Mouse (Mus musculus): Measurements from ENCODE around the gene Hoxc9.

Gene Hoxc9

DNA sequence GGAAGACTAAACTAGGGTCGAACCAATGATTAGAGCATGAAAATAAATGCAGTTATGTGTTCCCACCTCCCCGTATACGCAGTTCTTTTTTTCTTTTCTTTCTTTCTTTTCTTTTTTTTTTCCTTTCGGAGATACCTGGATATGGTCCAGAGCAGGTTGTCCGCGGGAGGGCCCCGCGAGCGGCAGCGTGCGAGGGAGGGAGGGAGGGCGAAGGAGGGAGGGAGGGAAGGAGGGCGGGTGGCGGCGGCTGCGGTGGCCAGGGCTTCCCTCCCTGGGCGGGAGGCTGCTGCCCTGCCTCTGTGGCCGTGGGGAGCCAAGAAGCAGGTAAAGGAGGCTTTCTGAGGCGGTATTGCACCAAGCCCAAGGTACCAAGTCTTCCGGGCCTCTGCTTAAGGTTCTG lies at the start of gene Hoxc9:
Gene Hoxc9, plus strand, starts transcription at position 269 of the 400 bp plus-strand sequence.
- DNase-seq = no peak

DNA sequence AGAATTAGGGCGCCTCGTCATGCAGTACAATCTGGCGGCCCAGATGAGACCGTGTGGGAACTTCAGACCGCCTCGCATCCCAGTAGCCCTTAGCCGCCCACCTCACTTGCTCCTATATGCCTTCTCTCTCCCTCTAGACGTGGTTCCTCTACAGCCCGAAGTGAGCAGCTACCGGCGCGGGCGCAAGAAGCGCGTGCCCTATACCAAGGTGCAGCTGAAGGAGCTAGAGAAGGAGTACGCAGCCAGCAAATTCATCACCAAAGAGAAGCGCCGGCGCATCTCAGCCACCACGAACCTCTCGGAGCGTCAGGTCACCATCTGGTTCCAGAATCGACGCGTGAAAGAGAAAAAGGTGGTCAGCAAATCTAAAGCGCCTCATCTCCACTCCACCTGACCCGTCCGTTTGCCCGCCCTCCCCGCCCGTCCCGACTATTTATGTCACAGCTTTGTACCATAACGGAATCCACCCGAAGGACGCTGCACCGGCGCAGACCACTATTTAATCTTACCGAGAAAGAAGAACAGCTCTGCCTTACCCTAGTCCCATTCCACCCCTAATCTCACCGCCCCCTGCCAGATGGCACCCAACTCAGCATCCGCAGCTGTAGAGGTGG lies 49.1 kb upstream of the Hoxc9 start:
- DNase-seq = no peak

DNA sequence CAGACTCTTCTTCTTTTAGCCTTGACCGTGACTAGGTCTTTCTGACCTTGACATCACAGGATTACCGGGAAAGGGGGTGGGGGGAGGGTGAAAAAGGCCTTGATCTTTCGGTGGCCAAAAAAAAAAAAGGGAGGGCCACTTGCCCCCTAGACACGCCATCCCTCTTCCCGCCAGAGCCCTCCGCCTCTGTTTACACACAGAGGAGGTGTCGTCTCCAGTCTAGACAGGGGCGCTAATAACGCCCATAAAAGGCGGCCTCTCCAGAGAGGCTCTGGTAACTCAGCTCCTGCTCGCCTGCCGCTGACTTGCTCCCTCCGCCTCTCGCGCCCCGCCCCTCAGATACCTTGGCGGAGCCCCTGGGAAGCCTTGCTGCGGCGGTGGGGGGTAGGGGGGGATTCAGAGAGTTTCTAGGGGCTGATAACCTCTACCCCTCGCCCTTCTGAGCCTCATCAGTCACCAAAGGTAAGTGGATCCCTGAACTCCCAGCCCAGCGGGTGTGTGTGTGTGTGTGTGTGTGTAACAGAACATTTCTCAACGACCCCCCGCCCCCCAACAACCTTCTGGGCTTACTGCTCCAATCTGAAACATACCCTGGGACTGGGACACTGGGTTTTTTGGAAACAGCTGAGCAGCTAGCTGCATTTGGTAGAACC lies 44.4 kb upstream of the Hoxc9 start:
- DNase-seq = no peak

DNA sequence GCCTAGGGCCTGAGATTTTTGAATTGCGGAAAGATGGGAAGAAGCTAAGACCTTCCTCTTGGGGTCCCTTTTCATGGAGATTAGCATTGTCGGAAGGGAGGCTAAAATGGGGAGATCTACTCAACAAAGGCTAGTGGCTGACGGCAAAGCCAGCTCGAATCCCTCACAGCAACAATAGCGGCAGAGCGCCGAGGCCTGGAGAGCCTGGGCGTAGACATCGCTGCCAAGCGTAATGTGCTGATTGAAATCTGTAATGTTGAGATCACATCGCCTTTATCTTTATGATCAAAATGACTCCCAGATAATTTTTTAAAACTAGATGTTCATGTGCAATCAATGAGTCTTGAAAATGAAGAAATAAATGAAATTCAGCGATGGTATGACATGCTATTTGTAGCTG lies 41.8 kb upstream of the Hoxc9 start:
- DNase-seq = no peak

DNA sequence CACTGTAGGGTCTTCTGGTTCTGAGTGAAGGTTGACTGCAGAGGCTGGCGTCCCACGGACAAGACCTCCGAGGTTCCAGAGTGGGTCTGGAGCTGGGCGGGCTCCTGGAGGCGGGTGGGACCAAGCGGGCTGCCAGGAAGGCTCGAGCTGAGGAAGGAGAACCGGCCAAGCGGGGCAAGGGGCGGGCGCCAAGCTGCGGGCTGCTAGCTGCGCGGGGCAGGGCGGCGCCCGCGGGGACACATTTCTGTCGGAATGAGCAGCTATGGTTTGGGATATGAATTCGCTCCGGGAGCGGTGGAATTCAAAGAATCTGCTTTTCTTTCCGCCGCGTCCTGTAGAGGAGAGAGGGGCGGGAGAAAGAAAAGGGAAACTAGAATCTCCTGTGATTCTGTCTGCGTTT lies 41.3 kb upstream of the Hoxc9 start:
- DNase-seq = no peak

DNA sequence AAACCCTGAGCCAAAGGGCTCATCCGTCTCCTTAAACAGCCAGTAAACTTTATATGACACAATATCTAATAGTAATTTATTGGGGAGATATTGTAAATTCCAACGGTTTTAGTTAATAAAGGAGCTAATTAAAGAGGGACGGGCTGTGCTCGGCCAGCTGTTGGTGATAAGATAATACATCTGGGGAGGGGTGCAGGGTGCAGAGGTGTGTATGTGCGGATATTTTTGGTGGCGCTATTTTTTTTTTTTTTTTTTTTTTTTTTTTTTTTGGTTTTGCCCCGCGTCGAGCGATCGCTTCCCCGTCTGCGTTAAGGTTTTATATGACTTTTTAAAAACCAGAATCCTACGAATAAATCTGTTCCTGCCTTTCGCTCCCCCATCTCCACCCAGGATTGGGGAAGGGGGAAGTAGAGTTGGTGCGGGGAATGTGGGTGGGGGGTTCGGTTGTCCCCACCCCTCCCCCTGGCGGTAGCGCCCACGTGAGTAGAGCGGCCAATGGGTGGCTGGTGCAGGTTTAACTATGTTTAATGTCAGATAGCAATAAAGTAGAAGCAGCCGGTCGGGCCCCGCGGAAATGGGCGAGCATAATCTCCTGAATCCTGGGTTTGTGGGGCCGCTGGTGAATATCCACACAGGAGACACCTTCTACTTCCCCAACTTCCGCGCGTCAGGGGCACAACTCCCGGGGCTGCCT lies 39.8 kb upstream of the Hoxc9 start, which contains the start of gene Hoxc12:
Gene Hoxc12, plus strand, starts transcription at position 479 of the 694 bp plus-strand sequence.
- no peak for DNase-seq

DNA sequence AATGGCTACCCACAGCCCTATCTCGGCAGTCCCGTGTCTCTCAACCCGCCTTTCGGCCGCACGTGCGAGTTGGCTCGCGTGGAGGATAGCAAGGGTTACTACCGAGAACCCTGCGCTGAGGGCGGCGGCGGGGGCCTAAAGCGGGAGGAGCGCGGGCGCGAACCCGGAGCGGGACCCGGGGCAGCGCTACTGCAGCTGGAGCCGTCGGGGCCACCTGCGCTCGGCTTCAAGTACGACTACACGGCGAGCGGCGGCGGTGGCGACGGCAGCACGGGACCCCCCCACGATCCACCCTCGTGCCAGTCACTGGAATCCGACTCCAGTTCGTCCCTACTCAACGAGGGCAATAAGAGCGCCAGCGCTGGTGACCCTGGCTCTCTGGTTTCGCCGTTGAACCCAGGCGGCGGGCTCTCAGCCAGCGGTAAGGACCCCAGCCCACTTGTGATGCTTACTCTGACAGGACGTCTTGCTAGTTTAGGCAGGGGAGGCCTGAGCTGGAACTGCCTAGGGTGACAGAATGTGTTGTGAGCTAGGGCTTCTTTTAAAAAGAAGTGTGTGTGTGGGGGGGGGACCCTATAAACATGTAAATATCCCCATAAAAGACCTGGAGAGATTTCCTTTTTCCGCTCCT lies 39.1 kb upstream of the Hoxc9 start:
- DNase-seq = no peak

DNA sequence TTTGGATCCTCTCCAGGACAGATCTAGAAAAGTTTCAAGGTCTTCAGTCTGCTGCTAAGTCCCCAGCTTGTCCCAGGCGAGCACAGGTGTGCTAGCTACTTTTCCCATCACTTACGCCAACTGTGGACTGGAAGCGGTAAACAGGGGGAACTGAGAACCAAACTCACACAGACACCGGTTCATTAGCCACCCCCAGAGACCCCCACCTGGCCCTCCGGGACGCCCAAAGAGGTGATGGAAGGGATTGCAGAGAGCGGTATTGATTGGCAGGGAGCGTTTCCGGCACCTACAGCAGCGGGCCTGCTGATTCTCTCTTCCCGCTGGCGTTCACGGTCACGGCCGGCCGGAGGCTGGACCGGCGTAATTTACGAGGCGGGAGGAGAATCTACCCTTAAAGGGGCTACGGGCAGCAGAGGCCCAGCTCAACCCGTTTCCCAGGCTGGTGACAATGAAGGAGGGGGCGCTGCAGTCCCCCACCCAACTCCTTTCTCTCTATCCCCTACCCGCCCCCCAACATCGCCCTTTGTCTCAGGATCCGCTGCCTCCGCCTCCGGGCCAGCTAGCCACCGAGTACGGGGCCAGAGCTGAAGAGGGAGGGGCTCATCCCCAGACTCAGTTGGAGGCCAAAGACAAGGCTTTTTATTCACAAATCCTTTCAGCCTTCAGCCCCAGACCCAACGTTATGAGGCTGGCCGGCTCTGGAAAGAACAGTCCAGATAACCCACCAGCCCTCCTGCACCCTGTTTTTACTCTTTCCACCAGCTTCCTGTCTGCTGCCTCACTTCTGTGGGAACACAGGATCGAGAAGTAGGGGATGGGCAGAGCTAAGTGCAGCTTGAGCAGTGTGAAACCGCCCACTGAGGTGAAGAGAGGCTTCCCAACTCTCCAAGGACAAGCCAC lies 36.7 kb upstream of the Hoxc9 start:
- no peak for DNase-seq

DNA sequence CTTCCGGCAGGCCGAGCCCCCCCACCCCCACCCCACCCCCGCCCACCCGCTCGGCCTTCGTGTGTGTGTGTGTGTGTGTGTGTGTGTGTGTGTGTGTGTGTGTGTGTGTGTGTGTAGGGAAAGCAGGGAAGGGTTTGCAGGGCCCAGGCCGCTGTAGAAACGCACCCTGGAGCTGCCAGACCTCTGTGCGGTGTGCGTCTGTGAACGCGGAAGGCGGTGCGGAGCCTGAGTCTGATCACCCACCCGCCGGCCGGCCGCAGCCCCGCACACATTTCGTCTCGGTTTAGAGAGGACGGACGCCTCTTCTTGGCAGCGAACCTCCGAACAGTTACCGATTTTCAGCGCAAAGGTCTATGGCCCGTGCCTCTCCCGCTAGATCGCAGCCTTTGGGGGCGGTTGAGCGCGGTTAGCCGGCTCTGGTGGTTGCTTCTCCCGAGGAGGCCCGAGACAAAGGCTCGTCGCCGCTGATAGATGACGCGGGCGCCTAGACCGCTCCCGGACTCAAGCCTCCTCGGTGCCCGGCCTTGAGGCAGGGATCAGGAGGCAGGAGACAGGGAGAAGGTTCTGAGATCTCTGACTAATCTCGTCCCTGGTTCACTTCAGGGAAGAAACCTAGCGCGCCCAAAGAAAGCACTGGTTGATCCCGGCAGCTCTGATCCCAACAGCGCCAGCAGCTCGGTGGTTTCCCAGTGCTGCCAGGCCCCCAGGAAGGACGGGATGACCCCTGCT lies 33.3 kb upstream of the Hoxc9 start:
- DNase-seq = no peak

DNA sequence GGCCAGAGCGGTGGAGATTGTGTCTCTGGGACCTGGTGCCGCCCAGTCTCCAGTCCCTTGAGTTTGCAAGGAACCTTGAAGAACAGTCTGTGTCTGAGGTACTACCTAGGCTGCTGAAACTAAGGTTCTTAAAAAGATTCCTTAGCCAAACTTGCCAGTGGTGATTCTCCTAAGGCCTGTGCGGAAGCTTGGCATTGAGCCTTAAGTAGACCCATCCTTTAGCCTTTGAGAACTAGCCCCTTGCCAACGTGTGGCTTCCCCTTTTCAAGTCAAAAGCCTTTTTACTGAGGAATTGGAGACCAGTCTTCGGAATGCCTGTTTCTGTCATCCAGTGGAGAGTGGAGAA lies 32.8 kb upstream of the Hoxc9 start:
- no peak for DNase-seq

DNA sequence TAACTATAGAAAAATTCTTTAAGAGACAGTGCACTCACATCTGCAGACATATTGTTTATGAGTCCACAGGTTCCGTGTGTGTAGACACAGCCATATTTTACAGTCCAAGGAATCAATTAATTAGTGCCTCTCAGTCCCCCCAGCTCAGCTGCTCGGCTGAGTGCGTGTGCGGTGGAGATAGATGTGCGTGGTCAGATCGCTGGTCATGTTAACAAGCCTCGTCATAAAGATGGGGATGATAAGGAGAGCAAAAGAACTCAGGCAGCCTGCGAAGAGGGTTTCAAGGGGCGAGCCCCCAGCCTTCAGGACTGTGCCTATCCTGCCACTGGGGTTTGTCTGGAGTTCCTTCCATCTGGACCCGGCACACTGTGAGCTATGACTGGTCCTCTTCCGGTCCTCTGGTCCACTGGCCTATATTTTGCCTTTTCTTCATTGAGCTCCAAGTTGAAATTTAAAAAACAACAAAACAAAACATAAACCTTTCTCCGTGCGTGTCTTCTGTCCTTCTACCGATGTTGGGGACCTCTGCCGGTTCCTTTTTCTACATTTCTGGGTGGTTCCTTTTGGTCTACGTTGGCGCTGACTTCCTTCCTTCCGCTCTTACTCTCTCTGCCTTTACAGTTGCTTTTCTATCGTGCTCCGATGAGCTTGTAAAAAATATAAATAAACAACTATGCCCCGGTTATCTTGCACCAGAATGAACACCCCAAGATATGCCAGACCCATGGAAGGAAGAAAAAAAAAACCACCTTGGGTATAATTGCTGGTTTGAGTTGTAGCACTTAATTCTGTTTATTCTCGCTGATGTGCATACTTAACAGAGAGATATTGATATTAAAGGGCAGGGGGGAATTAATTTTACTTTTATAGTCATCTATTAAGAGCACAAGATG lies 30.8 kb upstream of the Hoxc9 start:
- no peak for DNase-seq

DNA sequence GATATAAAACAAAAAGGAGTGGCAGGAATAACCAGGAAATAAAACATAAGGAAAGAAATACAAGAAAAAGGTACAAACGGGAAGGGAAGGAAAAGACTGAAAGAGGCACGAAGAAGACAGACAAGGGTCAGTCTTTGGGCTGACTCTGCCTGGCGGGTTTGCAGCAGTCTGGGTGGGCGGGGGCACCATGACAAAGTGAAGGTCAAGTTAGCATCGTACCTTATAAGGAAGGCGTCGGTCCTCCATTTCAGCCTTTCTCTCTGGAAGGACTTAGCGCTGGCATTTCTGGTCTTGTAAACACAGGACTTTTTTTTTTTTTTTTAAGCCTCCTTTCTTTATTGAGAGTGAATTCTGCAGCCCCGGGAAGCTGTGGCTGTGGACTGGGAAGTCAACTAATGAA lies 29.0 kb upstream of the Hoxc9 start:
- DNase-seq = no peak

DNA sequence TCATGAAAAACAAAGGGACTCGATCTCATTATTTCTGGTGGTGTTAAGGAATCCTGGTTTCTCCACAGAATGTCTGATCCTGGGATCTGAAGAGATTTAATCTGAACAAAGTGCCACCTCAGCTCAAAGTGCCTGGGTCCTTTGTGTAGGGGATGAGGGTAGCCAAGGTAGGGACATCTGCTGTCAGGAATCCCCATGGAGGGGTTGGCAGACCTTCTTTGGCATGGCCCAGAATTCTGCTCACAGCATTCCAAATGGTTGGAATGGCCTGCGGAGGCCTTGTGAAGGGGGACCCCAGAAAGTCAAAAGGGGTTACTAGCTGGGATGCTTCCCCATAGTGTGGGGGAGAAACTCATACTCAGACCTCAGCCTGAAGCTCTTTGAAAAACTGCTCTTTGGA lies 27.4 kb upstream of the Hoxc9 start:
- no peak for DNase-seq

DNA sequence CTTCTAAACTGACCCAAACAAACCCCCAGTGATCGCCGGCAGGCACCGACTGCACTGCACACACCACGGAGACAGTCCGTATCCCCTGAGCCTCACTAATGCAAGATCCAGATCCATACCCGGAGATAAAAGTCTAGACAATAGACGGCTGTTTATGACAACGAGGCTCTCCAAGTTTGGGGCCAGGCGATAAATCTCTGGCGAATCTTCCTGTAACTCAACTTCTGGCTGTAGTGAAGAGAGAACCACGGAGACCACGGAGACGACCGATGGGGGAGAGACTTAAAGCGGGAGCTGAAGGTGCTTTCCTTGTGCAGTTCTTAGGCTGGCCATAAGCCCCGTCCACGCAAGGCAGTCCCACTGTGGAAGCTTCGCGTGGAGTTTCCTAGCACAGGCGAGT lies 26.5 kb upstream of the Hoxc9 start:
- DNase-seq = no peak

DNA sequence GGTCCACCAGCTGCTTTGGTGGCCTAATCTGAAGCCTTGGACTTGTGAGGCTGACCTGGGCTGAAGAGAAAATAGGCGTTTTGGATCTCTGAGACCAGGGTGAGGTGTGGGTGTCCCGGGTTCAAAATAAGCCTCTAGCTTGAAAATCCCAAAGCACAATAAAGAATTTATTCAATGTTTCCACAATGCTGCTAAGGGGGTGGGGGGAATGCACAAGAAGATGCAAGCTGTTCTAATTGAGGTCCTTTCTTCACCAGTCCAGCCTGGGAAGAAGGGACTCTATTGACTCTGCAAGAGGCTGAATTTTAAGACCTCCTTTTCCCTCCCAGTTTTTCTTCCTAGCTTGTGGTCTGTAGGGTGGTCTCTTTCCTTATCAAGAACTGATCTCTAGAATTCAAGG lies 25.4 kb upstream of the Hoxc9 start:
- DNase-seq = no peak

DNA sequence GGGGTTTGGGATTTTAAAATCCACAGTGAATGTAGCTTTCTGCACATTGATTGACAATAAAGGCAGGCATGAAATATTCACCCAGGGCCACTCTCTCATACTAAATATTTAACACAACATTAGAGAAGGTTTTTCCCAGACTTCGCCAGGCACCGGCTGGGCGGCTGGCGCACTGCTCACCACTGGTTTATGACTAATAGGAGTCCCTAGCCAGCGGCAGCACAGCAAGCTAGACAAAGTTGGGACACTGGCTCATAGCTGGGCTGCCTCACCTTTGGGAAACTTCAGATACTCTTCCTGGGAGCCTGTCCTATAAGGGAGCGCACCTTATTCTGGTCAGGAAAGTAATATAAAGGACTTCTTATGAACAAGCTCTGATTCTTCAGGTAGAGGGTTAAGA lies 22.7 kb upstream of the Hoxc9 start:
- DNase-seq = no peak

DNA sequence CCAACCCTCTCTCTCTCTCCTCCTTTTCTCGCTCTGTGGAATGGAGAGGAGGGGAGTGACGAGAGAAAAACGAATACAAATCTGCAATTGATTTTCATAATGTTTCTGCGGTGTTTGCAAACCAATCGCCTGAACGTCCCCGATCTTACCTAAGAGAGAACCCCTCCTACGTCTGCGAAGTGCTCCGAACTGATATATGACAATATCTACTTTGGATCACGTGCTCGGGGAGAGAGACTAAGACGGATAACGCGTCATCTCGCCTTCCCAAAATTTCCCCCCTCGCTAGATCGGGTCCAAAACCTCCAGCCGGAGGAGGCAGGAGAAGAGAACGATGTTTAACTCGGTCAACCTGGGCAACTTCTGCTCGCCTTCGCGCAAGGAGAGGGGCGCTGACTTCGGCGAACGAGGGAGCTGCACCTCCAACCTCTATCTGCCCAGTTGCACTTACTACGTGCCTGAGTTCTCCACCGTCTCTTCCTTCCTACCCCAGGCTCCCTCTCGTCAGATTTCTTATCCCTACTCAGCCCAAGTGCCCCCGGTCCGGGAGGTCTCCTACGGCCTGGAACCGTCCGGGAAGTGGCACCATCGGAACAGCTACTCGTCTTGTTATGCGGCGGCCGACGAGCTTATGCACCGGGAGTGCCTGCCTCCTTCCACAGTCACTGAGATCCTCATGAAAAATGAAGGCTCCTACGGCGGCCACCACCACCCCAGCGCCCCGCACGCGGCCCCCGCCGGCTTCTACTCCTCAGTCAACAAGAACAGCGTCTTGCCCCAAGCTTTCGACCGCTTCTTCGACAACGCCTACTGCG lies 21.8 kb upstream of the Hoxc9 start, which contains the start of gene Hoxc11:
Gene Hoxc11, plus strand, starts transcription at position 236 of the 815 bp plus-strand sequence.
- DNase-seq = no peak

DNA sequence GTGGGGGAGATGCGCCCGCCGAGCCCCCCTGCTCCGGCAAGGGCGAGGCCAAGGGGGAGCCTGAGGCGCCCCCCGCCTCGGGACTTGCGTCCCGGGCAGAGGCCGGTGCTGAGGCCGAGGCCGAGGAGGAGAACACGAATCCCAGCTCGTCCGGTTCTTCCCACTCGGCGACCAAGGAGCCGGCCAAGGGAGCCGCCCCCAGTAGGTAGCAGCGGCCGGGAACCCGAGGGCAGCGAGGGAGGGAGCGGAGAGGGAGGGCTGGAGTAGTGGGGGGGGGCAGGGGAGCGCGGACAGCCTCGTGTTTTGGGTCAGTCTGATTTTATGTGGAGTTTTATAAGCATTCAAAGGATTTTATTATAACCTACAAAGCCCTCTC lies 21.2 kb upstream of the Hoxc9 start:
- DNase-seq = no peak

DNA sequence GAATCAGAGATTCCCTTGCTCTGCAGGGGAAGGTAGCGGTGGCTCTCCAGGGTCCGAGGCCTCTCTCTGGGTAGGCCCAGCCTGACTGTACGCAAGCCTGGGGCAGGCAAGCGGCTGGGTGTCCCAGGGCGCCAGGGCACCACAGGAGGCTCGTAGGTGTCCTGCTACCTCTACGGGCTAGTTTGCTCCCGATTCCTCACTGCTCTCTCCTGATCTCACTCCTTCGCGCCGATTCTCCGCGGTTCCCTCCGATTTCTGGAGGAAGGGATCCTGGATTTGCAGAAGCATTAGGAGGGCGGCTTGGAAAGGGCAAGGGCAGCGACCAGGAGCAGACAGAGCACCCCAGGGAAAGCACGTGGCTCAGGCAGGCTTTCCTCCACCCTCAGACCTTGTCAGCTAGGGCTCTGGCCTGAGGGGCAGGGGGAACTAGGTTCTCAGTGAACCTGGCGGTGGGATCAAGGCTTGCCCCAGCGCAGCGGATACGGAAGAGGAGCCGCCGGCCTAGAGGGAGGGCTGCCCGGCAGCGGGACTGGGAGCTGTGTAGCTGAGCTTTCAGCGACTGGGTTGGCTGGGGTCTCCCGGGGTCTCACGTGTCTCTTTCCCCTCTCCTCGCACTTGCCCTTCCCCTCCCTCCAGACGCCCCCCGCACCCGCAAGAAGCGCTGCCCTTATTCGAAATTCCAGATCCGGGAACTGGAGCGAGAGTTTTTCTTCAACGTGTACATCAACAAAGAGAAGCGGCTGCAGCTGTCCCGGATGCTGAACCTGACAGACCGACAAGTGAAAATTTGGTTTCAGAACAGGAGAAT lies 20.2 kb upstream of the Hoxc9 start:
- no peak for DNase-seq
